Mouse (Mus musculus): ENCODE results near the gene Slc5a10.

GRCm38 (mm10) chr11:61625136-61625535, 95.5 kb downstream of the Slc5a10 start:
- TF ChIP-seq POLR2A (IDR thresholded peaks at IDR 0.05; ENCODE audit: borderline replicate concordance, low read depth, low read length) (no peak), CTCF (IDR thresholded peaks at IDR 0.05; ENCODE audit: low read depth, low read length) (no peak)
